Mouse (Mus musculus): ENCODE measurements at regions not wholly inside any gene's neighbourhood (a gene's known extent, or its start where the extent isn't known, plus 50 kb on each side); places are given as distances from the start of the nearest gene placed in this dataset.
"Not testable (repeated sequence)": the region's sequence is repeated elsewhere in the genome, so short reads cannot be mapped to it uniquely, and the experiment has no call there.

DNA sequence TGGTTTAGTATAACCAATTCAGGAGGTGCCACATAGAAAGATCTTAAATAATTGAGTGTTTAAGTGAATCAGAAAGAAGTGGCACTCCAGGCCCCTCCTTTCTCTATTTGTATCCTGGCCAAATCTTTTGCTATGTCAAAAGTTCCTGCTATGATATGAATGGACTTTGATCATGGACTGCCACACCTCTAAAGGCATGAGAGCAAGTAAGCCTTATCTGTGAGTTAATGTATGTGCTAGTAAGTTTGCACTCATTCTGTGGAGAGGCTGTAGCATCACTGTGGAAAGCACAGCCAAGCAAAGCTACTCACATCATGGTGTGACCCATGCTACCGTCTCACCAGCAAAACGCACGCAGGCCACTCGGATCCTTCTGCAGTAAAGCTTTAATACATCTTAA, 140.2 kb downstream of the Jrkl start:
- H3K4me2 ChIP-seq (ENCODE audit: low read depth): no peak overlapping the region
- no peaks in the 10 kb centered on the region for H3K9me3 ChIP-seq (ENCODE audit: control insufficient read depth, low read length)
- no peak for DNase-seq (ENCODE audit: low spot score)
- WGBS: 93% methylated on average over 4 of the region's 4 CpGs
- H3K4me3 ChIP-seq (ENCODE audit: low read depth, low read length): no peak overlapping the region
- ATAC-seq (ENCODE audit: insufficient read depth, low FRiP score, low TSS enrichment): no peak
- H3K27ac ChIP-seq (ENCODE audit: low read depth, low read length): no peak overlapping the region
- no peaks in the 10 kb centered on the region for H3K4me1 ChIP-seq (ENCODE audit: control insufficient read depth, insufficient read depth, low read length)
- no peak overlapping the region for H3K9ac ChIP-seq (ENCODE audit: low read length)
- H3K27me3 ChIP-seq (ENCODE audit: control insufficient read depth, insufficient read depth, low read length): no peaks in the 10 kb centered on the region
- H3K36me3 ChIP-seq (ENCODE audit: control insufficient read depth, insufficient read depth, low read length): no peaks in the 10 kb centered on the region

GRCm38 (mm10) chr9:13083669-13084068, 162.0 kb downstream of the Jrkl start:
- H3K9me3 ChIP-seq (ENCODE audit: control insufficient read depth, low read length): no peaks in the 10 kb centered on the region
- WGBS: 90% methylated on average over 11 of the region's 11 CpGs
- no peak overlapping the region for H3K27ac ChIP-seq (ENCODE audit: low read depth, low read length)
- no peak overlapping the region for H3K9ac ChIP-seq (ENCODE audit: low read length)
- H3K4me2 ChIP-seq (ENCODE audit: low read depth): no peak overlapping the region
- DNase-seq (ENCODE audit: low spot score) (no peak), ATAC-seq (ENCODE audit: insufficient read depth, low FRiP score, low TSS enrichment) (no peak)
- no peaks in the 10 kb centered on the region for H3K4me1 ChIP-seq (ENCODE audit: control insufficient read depth, insufficient read depth, low read length)
- H3K27me3 ChIP-seq (ENCODE audit: control insufficient read depth, insufficient read depth, low read length): no peaks in the 10 kb centered on the region
- no peaks in the 10 kb centered on the region for H3K36me3 ChIP-seq (ENCODE audit: control insufficient read depth, insufficient read depth, low read length)
- H3K4me3 ChIP-seq (ENCODE audit: low read depth, low read length): no peak overlapping the region

DNA sequence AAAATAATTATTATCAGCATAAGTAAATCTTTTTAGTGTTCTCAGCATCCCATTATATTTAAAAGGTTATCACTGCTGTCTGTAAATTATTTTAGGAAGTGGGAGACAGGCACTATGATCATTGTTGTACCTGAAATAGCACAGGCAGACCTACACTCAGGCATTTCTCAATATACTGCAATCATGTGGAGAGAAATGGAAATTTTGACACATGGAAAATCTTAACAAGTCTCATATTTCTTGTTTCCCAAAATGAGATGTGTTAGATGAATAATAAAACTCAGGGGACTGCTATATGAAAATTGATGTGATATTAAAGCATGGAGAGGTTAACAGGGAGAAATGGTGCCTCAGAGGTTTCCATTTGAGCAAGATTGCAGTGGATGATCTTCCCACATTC, 196.6 kb downstream of the Jrkl start:
- Histone ChIP-seq H3K4me2 (ENCODE audit: low read depth) (no peak overlapping the region), H3K27me3 (ENCODE audit: control insufficient read depth, insufficient read depth, low read length) (no peaks in the 10 kb centered on the region), H3K4me1 (ENCODE audit: control insufficient read depth, insufficient read depth, low read length) (no peaks in the 10 kb centered on the region), H3K4me3 (ENCODE audit: low read depth, low read length) (no peak overlapping the region), H3K27ac (ENCODE audit: low read depth, low read length) (no peak overlapping the region), H3K36me3 (ENCODE audit: control insufficient read depth, insufficient read depth, low read length) (no peaks in the 10 kb centered on the region), H3K9ac (ENCODE audit: low read length) (no peak overlapping the region), H3K9me3 (ENCODE audit: control insufficient read depth, low read length) (no peaks in the 10 kb centered on the region)
- DNase-seq (ENCODE audit: low spot score) (no peak), ATAC-seq (ENCODE audit: insufficient read depth, low FRiP score, low TSS enrichment) (no peak)

DNA sequence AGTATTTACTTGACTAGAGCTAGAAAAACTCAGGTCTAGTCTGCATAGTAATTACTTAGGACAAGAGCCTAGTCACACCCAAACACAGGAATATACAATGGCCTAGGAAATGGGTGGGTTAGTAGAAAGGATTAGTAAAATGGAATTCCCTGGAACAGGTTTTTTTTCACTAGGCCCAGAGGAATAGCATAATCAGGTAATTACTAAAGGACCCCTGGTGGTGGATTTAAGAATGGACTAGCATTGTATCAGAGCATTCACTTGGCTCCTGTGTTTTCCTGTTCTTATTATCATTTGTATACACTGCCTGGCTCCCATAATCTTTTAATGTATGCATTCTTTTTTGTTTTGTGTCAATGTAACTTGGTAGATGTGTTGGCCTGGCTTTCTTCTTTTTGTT, 226.6 kb downstream of the Jrkl start:
- DNase-seq (ENCODE audit: low spot score) (no peak), ATAC-seq (ENCODE audit: insufficient read depth, low FRiP score, low TSS enrichment) (no peak)
- H3K4me3 ChIP-seq (ENCODE audit: low read depth, low read length): no peak overlapping the region
- H3K9me3 ChIP-seq (ENCODE audit: control insufficient read depth, low read length): no peaks in the 10 kb centered on the region
- no peak overlapping the region for H3K27ac ChIP-seq (ENCODE audit: low read depth, low read length)
- no peaks in the 10 kb centered on the region for H3K4me1 ChIP-seq (ENCODE audit: control insufficient read depth, insufficient read depth, low read length)
- no peak overlapping the region for H3K9ac ChIP-seq (ENCODE audit: low read length)
- no peak overlapping the region for H3K4me2 ChIP-seq (ENCODE audit: low read depth)
- H3K36me3 ChIP-seq (ENCODE audit: control insufficient read depth, insufficient read depth, low read length): no peaks in the 10 kb centered on the region
- no peaks in the 10 kb centered on the region for H3K27me3 ChIP-seq (ENCODE audit: control insufficient read depth, insufficient read depth, low read length)

- H3K27me3 ChIP-seq (ENCODE audit: control insufficient read depth, insufficient read depth, low read length); H3K36me3 ChIP-seq (ENCODE audit: control insufficient read depth, insufficient read depth, low read length); H3K9me3 ChIP-seq (ENCODE audit: control insufficient read depth, low read length); H3K4me1 ChIP-seq (ENCODE audit: control insufficient read depth, insufficient read depth, low read length); H3K27ac ChIP-seq (ENCODE audit: low read depth, low read length); H3K4me2 ChIP-seq (ENCODE audit: low read depth); H3K9ac ChIP-seq (ENCODE audit: low read length); DNase-seq (ENCODE audit: low spot score); ATAC-seq (ENCODE audit: insufficient read depth, low FRiP score, low TSS enrichment); H3K4me3 ChIP-seq (ENCODE audit: low read depth, low read length): not testable (repeated sequence)
- 94% methylated on average over 1 of the region's 1 CpGs for WGBS
Observed at GRCm38 (mm10) chr9:12983209-12983608, 262.4 kb downstream of the Jrkl start.

GRCm38 (mm10) chr9:12973022-12973421, 272.6 kb downstream of the Jrkl start:
- WGBS: 67% methylated on average over 1 of the region's 1 CpGs
- no peaks in the 10 kb centered on the region for H3K36me3 ChIP-seq (ENCODE audit: control insufficient read depth, insufficient read depth, low read length)
- no peak overlapping the region for H3K9ac ChIP-seq (ENCODE audit: low read length)
- no peak overlapping the region for H3K27ac ChIP-seq (ENCODE audit: low read depth, low read length)
- ATAC-seq (ENCODE audit: insufficient read depth, low FRiP score, low TSS enrichment) (no peak), DNase-seq (ENCODE audit: low spot score) (no peak)
- no peaks in the 10 kb centered on the region for H3K9me3 ChIP-seq (ENCODE audit: control insufficient read depth, low read length)
- no peak overlapping the region for H3K4me3 ChIP-seq (ENCODE audit: low read depth, low read length)
- no peaks in the 10 kb centered on the region for H3K4me1 ChIP-seq (ENCODE audit: control insufficient read depth, insufficient read depth, low read length)
- no peaks in the 10 kb centered on the region for H3K27me3 ChIP-seq (ENCODE audit: control insufficient read depth, insufficient read depth, low read length)
- no peak overlapping the region for H3K4me2 ChIP-seq (ENCODE audit: low read depth)

- Histone ChIP-seq H3K4me3 (ENCODE audit: low read depth, low read length) (no peak overlapping the region), H3K36me3 (ENCODE audit: control insufficient read depth, insufficient read depth, low read length) (no peaks in the 10 kb centered on the region), H3K9ac (ENCODE audit: low read length) (no peak overlapping the region), H3K27me3 (ENCODE audit: control insufficient read depth, insufficient read depth, low read length) (no peaks in the 10 kb centered on the region), H3K27ac (ENCODE audit: low read depth, low read length) (no peak overlapping the region), H3K9me3 (ENCODE audit: control insufficient read depth, low read length) (no peaks in the 10 kb centered on the region), H3K4me1 (ENCODE audit: control insufficient read depth, insufficient read depth, low read length) (no peaks in the 10 kb centered on the region), H3K4me2 (ENCODE audit: low read depth) (no peak overlapping the region)
- WGBS: 70% methylated on average over 2 of the region's 2 CpGs
- DNase-seq (ENCODE audit: low spot score) (no peak), ATAC-seq (ENCODE audit: insufficient read depth, low FRiP score, low TSS enrichment) (no peak)
Observed at GRCm38 (mm10) chr9:12960337-12960736, 285.3 kb downstream of the Jrkl start.

DNA sequence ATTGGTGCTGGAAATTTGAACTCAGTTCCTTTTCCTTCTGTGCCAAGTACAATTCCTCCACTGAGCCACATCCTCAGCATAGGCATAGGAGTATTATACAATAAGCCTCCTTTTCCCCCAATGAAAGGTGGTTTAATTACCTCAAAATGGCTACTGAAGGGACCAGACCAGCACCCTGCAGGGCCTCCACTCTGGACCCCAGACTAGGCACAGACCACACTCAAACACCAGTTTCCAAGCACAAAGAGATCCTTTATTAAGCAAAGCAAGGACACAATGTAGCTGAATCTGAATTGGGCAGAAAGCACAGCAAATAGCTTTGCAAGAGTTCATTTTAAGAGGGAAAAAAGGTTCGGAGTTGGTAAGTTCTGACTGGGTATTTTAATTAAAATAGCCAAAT, 299.5 kb downstream of the Jrkl start:
- Histone ChIP-seq H3K27me3 (ENCODE audit: control insufficient read depth, insufficient read depth, low read length) (no peaks in the 10 kb centered on the region), H3K9me3 (ENCODE audit: control insufficient read depth, low read length) (no peaks in the 10 kb centered on the region), H3K4me3 (ENCODE audit: low read depth, low read length) (no peak overlapping the region), H3K27ac (ENCODE audit: low read depth, low read length) (no peak overlapping the region), H3K4me1 (ENCODE audit: control insufficient read depth, insufficient read depth, low read length) (no peaks in the 10 kb centered on the region), H3K4me2 (ENCODE audit: low read depth) (no peak overlapping the region), H3K36me3 (ENCODE audit: control insufficient read depth, insufficient read depth, low read length) (no peaks in the 10 kb centered on the region), H3K9ac (ENCODE audit: low read length) (no peak overlapping the region)
- WGBS: 63% methylated on average over 1 of the region's 1 CpGs
- 0 out of 2 replicates have a peak, but pooled peaks have one; percentile 41 for ATAC-seq (ENCODE audit: insufficient read depth, low FRiP score, low TSS enrichment)
- DNase-seq (ENCODE audit: low spot score): no peak

GRCm38 (mm10) chr9:12945476-12945875, 300.2 kb downstream of the Jrkl start:
- 77% methylated on average over 2 of the region's 2 CpGs for WGBS
- Histone ChIP-seq H3K27me3 (ENCODE audit: control insufficient read depth, insufficient read depth, low read length) (no peaks in the 10 kb centered on the region), H3K36me3 (ENCODE audit: control insufficient read depth, insufficient read depth, low read length) (no peaks in the 10 kb centered on the region), H3K4me1 (ENCODE audit: control insufficient read depth, insufficient read depth, low read length) (no peaks in the 10 kb centered on the region), H3K9ac (ENCODE audit: low read length) (no peak overlapping the region), H3K27ac (ENCODE audit: low read depth, low read length) (no peak overlapping the region), H3K4me3 (ENCODE audit: low read depth, low read length) (no peak overlapping the region), H3K9me3 (ENCODE audit: control insufficient read depth, low read length) (no peaks in the 10 kb centered on the region), H3K4me2 (ENCODE audit: low read depth) (no peak overlapping the region)
- no peak for ATAC-seq (ENCODE audit: insufficient read depth, low FRiP score, low TSS enrichment)
- no peak for DNase-seq (ENCODE audit: low spot score)
